Mouse (Mus musculus) adrenal gland (tissue): ENCODE results near the gene Nod1.
"Not testable (repeated sequence)": the region's sequence is repeated elsewhere in the genome, so short reads cannot be mapped to it uniquely, and the experiment has no call there.

ENCODE experiments used
- intact Hi-C: fragments of 180-260 bp; cut with DNase I; formaldehyde crosslinking; loops from one replicate; pipeline ENCODE4 v1.15.1; 2025

Gene Nod1

DNA sequence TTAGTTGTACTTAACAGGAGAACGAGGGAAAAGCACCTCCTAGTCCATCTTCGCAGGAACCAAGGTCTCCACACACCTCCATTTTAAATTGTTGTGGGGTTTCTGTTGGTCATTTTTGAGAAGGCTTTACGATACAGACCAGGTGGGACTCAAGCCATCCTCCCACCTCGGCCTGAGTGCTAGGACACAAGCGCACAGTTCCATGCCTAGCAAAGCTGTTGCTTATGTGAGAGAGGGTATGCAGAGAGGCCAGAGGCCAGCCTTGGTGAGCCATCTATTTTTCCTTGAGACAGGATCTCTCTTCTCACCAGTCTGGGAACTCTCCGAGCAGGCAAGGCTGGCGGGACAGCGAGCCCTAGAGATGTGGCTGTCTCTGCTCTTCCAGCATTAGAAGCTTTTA is 11.7 kb upstream of the Nod1 start:
- intact Hi-C loops: no loop called here

DNA sequence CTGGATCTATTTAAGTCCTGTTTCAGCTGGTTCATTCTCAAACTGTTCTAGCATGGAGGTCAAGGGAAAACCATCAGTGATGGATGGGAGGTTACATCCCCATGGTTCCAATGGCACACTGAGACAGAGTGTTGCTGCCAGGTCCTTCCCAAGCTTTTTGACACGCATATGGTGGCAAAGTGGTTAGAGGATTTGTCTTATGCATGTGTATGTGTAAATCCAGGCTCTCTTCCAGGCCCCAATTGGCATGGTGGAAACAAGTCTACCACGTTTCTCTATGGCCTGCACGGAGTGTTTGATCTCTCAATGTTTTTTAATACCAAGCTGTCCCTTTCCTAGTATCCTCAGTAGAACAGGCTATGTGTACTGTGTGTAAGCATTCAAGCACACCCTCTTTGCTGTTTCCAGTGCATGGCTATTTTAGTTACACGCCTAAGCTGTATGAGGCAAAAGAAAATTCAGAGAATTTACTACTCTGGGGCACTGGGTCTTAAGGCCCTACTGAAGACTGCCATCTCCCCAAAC is 11.2 kb upstream of the Nod1 start:
- intact Hi-C loops: no loop called here

DNA sequence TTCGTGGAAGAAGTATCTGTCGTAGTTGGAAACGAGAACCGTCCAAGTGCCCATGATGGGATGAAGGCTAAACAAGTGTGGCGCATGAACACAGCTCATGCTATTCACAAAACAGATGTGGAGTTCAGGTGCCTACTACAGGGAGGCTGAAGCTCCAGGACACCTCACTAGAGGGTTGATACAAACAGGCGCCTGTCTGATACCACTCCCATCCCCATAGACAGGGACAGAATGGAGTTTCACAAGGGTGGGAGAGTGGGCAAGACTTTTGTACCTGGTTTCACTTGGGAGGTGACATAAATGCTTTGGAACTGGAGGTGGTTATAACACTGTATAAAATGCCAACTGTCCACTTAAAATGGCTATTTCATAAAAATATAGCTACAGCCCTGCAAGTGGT is 7.0 kb upstream of the Nod1 start:
- intact Hi-C loops: no loop called here

DNA sequence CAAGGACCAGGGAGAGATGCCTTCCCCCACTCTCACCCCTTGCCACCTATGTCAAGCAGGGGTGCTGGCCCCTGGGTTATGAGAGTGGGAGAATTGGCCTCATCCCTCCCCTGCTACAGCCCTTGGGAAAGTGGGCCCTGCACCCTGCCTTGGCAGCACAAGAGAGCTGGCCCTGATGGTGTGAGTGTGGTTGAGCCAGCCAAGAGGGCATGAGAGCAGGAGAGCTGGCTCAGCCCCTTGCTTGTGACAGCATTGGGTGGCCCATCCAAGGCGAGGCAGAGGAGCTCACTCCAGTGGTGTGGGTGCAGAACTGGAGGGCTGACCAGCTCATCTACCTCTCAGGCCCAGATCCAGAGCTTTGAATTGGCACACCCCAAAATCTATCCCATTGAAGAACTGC is 3.2 kb upstream of the Nod1 start:
- intact Hi-C loops: no loop called here

DNA sequence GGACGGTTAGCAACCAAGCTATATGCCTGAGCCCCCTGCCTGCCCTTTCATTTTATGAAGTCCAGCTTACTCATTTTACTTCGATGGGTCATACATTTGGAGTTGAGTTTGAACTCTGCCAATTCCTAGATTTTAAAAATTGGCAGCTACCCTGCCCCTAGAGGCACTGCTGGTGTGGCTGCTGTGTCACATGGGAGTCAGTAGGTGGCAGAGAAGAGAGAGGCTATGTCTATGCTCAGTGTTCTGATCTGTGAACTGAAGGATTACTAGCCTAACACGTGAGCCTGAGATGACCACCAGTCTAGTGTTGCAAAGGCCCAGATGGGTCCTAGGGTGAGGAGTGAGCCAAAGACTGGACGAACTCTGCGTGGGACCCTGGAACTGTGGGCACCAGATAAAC is 2.1 kb upstream of the Nod1 start:
- intact Hi-C loops: loop anchor here (5.0 kb wide), 2 partner anchors 42 to 57 kb away; no protein-coding TSS in a partner anchor

DNA sequence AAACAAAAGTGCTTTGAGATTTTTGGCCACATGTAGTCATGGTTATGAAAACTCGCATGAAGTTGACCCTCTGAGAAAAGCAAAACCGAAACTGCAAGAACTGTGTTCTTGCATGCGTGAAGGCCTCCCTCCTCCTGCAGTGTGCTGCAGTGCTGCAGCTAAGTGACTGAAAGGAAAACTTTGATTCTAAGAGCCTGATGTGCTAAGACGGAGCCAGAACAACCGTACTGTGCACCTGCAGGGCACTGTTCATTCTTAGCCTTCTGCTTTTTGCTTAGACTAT is 458 bp upstream of the Nod1 start:
- intact Hi-C loops: loop anchor here (5.0 kb wide), 2 partner anchors 41 to 56 kb away; no protein-coding TSS in a partner anchor

DNA sequence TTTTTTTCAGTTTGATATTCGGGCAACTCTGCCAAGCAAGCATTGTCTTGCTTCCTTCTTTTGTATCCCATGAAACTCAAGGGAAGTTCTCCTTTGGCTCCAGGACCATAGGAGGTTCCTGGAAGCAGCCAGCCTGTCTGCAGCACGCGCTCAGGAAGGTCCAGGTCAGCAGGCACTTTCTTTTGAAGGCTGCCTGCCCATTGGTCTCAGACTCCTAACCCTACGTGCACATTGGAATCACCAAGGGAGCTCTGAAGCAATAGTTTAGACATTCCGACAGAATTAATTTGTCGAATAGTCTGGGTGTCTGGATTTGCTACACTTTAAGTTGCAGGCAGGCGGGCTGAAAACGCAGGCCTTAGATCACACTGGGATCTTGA is 691 bp downstream of the Nod1 start:
- intact Hi-C loops: loop anchor here (5.0 kb wide), 2 partner anchors 39 to 54 kb away; no protein-coding TSS in a partner anchor

DNA sequence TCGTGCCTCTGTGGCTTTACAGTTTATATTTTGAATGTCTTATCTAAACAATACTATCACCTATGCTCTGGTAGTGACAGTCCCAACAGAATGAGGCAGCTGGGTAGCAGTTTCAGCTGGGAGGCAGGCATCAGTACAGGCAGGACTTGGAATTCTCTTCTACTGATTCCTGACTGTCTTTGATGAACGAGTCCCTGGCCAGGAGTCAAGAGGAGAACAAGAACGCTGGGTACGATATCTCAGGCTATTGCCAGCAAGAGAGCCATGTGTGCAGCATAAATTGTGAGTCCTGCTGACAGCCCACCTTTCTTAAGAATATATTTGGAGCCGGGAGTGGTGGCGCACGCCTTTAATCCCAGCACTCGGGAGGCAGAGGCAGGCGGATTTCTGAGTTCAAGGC is 1.9 kb downstream of the Nod1 start:
- intact Hi-C loops: loop anchor here (5.0 kb wide), 2 partner anchors 38 to 53 kb away; no protein-coding TSS in a partner anchor

DNA sequence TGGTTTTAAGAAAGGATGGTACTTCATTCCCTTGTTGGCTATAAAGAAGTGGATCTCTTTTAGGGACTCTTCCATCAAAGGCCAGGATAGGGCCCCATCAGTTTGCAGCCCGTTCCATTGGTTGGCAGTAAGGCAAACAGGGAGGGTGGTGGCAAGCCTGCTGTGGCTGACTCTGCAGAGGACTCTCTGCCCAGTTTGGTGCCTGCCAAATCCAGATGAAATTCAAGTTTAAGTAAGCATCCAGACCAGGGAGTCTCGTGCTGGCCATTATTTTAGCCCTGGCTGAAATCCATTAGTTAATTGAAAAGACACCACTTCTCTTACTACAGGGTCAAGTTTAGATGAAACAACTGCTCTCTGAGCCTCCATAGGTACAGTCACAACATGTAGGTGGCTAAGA is 2.6 kb downstream of the Nod1 start:
- intact Hi-C loops: loop anchor here (5.0 kb wide), 2 partner anchors 38 to 52 kb away; no protein-coding TSS in a partner anchor

DNA sequence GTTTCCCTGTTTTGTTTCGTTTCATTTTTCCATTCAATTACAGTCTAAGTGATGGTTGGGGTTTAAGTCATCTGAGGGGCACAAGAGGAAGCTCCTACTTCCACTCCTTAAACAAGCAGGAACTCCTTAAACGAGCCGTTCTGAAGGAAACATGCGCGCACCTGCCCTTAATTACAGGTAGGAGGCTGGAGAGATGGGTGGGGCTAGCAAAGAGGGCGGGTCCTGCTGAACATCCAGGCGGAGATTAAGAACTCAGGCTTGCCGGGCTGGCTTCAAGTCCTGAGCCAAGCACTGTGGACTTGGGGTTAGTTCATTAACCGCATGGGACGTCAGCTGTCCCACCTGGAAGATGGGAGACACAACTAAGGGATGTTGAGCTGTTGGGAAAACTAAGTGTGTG is 4.8 kb downstream of the Nod1 start:
- intact Hi-C loops: no loop called here

DNA sequence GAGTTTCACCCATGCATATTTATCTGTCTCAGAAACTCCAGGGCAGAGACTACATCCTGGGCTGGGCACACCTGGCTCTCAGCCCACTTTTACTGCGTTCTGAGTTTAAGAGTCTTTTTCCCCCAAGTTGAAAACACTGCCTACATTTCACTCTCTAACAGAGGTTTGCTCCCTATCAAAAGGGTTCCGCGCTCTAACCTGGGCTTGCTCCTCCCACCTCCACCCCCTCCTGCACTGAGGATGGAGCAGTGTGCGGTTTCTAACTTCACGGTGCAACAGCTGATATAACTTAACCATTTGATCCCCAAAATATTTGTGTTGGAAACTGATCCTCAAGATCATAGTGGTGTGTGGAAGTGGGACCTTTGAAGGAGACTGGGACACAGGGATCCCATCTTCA is 7.2 kb downstream of the Nod1 start:
- intact Hi-C loops: no loop called here

DNA sequence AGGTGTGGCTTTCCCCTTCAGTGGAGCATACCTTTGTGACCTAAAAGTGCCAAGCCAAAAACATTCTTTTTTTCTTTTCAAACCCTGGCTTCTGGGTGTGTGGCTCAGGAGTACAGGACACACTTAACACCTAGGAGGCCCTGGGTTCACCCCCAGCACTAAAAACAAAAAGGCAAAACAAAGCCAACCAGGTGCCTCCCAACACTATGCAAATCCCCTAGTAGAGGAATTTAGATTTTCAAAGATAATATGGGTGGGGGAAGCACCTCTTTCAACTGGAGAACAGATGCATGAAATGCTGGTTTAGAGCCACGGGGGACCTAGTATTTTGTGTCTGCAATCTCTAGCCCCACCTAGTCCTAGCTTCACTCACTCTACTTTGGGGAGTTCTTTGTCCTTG is 7.7 kb downstream of the Nod1 start:
- intact Hi-C loops: loop anchor here (5.0 kb wide), 1 partner anchor 503 kb away; no protein-coding TSS in a partner anchor

DNA sequence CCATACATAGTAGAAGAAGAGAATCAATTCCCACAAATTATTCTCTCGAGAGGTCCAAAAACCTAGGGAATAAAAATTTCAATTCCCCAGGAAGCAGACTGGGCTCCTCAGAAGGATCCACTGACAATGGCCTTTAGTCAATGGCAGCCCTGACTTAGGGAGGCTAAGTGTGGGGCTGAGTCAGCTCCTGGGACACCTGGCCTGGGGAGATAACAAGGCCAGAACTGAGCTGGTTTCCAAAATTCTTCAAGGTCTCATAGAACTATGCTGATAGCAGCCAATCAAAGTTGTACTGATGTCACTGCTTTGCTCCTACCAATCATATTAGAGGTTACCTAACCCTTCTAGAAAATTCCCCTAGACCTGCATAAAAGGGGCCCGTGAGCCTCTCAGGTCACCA is 8.8 kb downstream of the Nod1 start:
- intact Hi-C loops: loop anchor here (5.0 kb wide), 1 partner anchor 504 kb away; no protein-coding TSS in a partner anchor

DNA sequence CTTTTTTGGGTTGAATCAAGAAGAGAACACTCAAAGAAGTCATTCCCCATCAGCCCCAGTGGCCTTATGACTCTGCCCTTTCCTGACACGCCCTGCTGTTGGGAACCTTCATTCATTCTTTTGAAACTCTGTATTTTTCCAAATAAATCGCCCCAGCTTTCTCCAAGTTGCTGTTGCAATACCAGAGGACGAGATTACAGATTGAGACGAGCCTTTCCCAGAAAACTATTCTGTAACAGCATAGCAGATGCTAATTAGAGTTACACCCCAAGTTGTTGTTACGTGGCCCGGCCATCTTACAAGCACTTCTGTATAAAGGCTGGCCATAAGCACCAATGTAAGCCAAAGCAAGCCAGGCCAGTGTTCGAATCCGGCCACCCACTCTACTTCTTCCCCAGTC is 14.8 kb downstream of the Nod1 start:
- intact Hi-C loops: no loop called here

DNA sequence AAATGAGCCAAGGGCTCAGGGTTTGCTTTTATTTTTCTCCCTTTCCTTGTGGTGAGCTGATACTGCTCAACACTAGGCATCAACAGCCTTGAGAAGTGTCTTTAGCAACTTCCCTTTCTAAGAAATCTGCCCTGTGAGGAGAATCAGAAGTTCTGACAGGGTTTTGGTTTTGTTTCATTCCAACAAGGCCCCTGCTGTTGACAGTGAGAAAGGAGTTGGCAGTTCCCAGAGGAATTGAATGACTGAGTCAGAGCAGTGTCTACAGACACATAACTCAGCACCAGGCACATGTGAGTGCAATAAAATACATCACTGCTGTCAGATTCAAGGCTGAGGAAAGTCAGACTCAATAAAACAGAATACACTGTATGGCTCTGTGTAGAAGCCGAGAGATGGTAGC is 16.0 kb downstream of the Nod1 start:
- intact Hi-C loops: no loop called here

DNA sequence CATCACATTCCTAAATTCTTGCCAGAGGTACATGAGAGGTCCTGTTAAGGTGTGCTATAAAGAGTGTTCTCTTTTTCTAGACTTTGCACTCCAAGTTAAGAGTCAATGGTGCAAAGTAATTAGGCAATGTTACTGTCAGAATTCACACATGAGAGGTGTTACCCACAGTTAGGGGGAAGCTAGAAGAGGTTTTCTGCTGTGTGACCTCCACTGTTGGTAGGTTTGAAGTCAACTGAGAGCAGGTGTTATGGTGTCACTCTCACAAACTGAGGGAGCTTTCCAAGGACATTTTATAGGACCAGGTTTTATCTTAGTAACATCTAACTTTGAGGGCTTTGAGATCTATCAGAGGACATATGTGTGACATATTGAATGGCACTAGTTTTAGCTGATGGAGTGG is 16.5 kb downstream of the Nod1 start:
- intact Hi-C loops: no loop called here

DNA sequence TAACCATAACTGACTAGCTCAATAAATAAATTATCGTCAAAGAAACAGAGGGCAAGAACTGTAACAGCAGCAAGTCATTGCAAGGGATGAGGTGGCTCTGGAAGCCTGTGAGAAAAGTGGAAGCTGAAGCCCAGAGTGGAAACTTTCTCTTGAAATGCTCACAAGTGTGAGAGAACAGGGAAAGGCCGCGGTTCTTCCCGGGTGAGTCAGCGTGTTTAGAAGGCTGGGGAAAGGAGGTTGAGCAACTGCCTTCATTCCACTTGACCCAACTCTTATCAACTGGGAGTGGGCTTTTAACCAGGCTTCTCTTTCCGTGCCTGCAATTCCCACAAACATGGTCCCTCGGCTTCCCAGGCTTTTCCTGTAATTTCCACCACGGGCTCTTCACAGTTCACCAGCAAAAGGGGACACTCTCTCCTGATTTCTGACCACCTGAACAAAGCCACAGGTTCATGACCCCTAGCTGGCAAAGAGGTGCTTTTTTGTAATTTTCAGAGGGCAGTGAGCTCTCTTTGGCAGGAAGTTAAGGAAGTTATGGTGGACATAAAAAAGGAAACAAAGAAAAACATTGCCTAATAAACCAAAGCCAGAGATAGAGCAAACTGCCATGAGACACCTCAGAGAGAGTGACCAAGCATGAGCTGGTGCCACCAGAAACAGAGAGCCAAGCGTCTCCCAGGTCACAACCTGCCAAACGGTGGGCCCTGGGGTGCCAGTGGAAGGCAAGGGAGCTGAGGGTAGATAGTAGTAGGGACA is 17.6 kb downstream of the Nod1 start:
- intact Hi-C loops: no loop called here

DNA sequence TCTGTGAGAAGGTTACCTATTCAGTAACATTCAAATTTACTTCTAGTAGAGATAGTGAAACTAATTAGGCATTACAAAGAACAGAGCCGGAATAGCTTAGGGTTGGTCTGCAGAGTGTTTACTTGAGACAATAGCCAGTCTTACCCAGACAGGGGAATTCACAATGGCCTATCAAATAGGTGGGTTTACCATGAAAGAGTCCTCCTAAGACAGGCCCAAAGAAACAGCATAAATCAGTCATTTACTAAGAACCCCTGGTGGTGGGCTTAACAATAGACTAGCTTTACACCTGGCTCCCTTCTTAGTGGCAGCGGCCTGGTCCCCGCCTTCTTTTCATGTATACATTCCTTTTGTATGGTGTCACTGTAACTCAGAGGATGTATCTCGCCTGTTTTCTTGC is 19.0 kb downstream of the Nod1 start:
- intact Hi-C loops: not testable (repeated sequence)

DNA sequence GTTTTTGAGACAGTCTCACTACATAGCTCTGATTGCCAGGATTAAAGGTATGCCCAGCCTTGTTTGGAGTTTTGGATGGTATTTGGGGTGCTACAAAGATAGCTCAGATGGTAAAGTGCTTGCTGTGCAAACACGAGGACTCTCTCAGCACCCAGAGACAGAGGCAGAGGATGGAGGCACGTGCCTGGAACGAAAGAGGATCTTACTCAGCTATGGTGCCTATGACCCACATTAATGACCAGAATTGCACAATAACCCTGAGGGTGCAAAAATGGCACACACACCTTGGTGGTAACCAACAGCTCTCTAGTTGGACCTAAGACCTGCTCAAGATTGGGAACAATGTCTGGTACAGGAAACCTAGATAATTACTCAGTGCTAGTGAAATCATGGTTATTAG is 19.9 kb downstream of the Nod1 start:
- intact Hi-C loops: no loop called here

DNA sequence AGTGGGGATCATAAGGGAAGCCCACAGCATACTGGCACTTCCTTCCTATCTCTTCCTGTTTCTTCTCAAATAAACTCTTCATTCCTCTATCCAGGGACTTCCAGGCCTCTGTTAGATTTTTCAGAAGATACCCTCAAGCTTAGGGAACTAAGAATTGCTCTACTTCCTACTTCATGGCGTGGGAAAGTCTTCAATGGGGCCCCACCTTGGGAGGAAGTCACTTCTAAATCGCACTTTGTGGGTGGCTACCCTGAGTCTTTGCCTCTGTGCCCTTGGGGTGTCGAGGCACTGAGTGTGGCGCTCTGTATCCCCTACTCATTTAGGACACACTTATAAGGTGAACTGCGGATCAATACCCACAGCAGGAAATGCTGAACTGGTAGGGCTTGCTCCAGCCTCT is 23.7 kb downstream of the Nod1 start:
- intact Hi-C loops: no loop called here

DNA sequence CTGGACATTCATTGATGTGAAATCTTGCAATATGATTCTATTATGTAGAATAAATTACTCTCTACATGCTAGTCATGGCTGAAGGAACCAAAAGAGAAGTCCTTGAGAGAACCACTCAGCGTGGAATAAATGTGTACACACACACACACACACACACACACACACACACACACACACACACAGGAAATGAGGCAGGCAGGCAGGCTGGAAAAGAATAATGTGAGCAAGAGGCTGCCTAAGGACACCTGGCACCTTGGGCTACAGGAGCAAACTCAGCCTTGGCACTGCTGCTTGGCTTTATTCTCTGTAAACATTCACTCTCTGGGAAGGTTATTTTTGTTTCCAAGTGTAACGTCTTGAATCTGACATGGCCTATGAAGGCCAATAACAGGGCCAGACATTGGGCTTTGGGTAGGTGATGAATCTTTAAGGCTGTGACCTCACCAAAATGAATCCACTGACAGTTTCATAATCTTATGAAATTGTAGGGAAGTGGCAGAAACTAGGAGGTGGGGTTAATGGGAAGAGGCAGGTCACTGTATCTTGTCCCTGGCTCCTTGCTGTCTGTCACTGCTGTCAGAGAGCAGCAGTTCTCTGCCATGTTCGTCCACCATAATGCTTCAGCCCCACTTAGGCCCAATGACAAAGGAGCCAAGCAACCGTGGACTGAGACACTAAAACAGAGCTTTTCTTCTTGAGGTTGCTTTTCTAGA is 26.0 kb downstream of the Nod1 start:
- intact Hi-C loops: no loop called here

DNA sequence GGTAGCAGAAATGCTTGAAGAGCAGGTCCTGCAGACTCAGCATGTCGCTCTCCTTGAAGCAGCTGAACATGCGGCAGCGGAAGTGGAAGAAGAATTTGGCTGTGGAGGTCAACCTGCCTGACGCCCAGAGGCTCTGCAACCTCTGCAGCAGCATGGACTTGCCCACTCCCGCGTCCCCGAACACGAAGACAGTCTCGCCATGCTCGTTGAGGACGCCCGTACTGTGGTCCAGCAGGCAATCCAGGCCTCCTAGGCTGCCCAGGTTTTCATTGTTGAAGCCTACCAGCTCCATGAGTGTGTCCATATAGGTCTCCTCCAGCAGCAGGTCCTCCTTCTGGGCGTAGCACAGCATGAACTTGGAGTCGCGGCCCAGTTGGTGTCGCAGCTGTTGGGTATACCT is 27.9 kb downstream of the Nod1 start:
- intact Hi-C loops: no loop called here

DNA sequence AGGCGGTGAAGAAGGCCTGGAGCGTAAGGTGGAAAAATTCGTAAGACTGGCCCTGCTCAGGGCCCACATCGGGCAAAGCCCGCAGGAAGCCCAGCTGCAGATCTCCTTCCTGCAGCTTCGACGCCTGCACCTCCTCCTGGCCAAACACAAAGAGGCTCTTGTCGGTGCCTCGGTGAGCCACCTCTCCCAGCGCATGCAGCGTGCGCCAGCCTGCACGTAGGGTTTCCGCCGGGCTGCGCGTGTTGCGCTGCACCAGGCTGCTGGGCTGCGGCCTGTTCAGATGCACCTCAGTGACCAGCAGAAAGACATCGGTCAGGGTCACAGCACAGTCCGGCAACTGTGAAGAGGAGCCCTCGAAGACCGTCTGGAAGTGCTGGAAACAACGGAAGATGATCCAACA is 28.7 kb downstream of the Nod1 start:
- intact Hi-C loops: no loop called here
